Mouse (Mus musculus) spleen, adult 2 months (tissue): ENCODE measurements around the gene Gm10447. TPM values are rescaled to one million over a fixed set of nuclear protein-coding genes. Genes with fewer than 3 reads are reported as not detected.

Experiments
- DNase-seq, 2 experiments: peaks; one replicate each; pipeline versions ENCODE4 v3.0.0 to v3.0.0-alpha.2; 2012 to 2021; ENCODE audit warnings: low spot score in 2 of 2, low read depth in 1 of 2
- H3K27ac ChIP-seq: fragments of 200-500 bp; 2 replicates; pipeline ENCODE4 v1.5.1; 2012; ENCODE audit warnings: low read length, inconsistent platforms; ENCODE audit not compliant: insufficient read depth
- H3K27me3 ChIP-seq: fragments of 200-500 bp; 2 replicates; pipeline ENCODE4 v1.6.1; 2012; ENCODE audit warnings: mild to moderate bottlenecking, moderate library complexity, low read length, inconsistent platforms; ENCODE audit not compliant: control insufficient read depth, insufficient read depth
- H3K36me3 ChIP-seq: fragments of 200-500 bp; 2 replicates; pipeline ENCODE4 v1.6.1; 2012; ENCODE audit warnings: mild to moderate bottlenecking, low read length, inconsistent platforms; ENCODE audit not compliant: control insufficient read depth, insufficient read depth
- H3K4me1 ChIP-seq: fragments of 200-500 bp; 2 replicates; pipeline ENCODE4 v1.6.1; 2011; ENCODE audit warnings: inconsistent platforms; ENCODE audit not compliant: control insufficient read depth, insufficient read depth, insufficient read length
- H3K4me3 ChIP-seq: fragments of 200-500 bp; 2 replicates; pipeline ENCODE4 v1.5.1; 2011; ENCODE audit warnings: mild to moderate bottlenecking, inconsistent platforms; ENCODE audit not compliant: insufficient read depth, insufficient read length; ENCODE audit errors: extremely low read depth
- CTCF ChIP-seq: fragments of 200-500 bp; IDR thresholded peaks from 2 replicates; pipeline ENCODE4 v1.5.1; 2011; ENCODE audit warnings: mild to moderate bottlenecking, inconsistent platforms; ENCODE audit not compliant: insufficient read depth, insufficient read length, insufficient replicate concordance; ENCODE audit errors: extremely low read depth
- POLR2A ChIP-seq: fragments of 200-500 bp; IDR thresholded peaks from 2 replicates; pipeline ENCODE4 v1.6.1; 2011; ENCODE audit warnings: low read depth, low read length, inconsistent platforms
- WGBS: fragments of 180-500 bp; shearing (Covaris S2); methylation state at CpG from one replicate; pipeline ENCODE4 v1.1.7; 2018; 5-methylcytosine and 5-hydroxymethylcytosine counted together
- polyA plus RNA-seq: library from polyadenylated mRNA; depleted of rRNA; stranded (reverse); fragments of >200 nt; gene quantifications from 2 replicates; pipeline ENCODE4 v1.2.3, GENCODE M21; 2012

Gene Gm10447
- polyA plus RNA-seq, 1 experiment = 0.04 TPM

- H3K27me3 ChIP-seq = peaks cover 4% of the 10 kb centered on the region
- no peaks in the 10 kb centered on the region for H3K36me3 ChIP-seq
- TF ChIP-seq POLR2A = no peak
- no peak for TF ChIP-seq CTCF
- 42% methylated on average over 16 of the region's 16 CpGs for WGBS
- H3K4me3 ChIP-seq = no peak overlapping the region
- H3K4me1 ChIP-seq = no peaks in the 10 kb centered on the region
- no peak overlapping the region for H3K27ac ChIP-seq
- DNase-seq = no peak
These were observed 12.5 kb upstream of the Gm10447 start for GRCm38 (mm10) chr11:53469294-53469967.

DNA sequence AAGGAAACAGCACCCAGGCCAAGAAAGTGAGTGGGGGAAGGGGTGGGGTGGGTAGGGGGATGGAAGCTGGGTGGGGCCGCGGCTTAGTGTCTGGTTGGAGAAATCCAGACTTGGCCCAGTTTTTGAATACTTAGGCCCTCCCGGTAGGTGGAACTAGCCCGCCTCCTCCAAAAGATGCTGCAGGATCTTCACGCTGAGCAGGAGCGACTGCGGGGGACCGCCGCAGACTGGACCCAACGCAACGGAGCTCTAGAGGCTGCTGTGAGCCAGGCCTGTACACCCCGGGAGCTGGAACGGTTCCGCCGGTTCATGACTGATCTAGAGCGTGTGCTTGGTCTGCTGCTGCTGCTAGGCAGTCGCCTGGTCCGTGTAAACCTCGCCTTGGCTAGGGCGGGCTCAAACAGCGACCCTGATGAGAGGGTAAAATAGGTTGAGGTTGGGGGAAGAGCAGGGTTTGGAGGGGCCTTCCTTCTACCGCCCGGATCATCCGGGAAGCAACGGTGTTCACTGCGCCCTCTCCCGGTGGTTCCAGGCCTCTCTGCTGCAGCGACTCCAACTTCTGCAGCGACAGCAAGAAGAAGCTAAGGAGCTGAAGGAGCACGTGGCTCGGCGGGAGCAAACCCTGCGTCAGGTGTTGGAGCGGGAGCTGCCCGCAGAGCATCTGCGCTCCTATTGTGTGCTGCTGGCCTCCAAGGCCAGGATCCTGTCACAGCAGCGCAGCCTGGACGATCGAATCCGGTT lies 9.5 kb upstream of the Gm10447 start:
- no peaks in the 10 kb centered on the region for H3K36me3 ChIP-seq
- 0 out of 2 replicates have a peak, but pooled peaks have one; percentile 51 for TF ChIP-seq CTCF
- TF ChIP-seq POLR2A = no peak
- DNase-seq = peak in 1 of 2 experiments; percentile 12
- no peak overlapping the region for H3K27ac ChIP-seq
- 28% methylated on average over 40 of the region's 40 CpGs for WGBS
- H3K4me1 ChIP-seq = 0 out of 2 replicates have a peak, but pooled peaks cover 3% of the 10 kb centered on the region
- H3K27me3 ChIP-seq = peaks cover 16% of the 10 kb centered on the region
- H3K4me3 ChIP-seq = no peak overlapping the region

DNA sequence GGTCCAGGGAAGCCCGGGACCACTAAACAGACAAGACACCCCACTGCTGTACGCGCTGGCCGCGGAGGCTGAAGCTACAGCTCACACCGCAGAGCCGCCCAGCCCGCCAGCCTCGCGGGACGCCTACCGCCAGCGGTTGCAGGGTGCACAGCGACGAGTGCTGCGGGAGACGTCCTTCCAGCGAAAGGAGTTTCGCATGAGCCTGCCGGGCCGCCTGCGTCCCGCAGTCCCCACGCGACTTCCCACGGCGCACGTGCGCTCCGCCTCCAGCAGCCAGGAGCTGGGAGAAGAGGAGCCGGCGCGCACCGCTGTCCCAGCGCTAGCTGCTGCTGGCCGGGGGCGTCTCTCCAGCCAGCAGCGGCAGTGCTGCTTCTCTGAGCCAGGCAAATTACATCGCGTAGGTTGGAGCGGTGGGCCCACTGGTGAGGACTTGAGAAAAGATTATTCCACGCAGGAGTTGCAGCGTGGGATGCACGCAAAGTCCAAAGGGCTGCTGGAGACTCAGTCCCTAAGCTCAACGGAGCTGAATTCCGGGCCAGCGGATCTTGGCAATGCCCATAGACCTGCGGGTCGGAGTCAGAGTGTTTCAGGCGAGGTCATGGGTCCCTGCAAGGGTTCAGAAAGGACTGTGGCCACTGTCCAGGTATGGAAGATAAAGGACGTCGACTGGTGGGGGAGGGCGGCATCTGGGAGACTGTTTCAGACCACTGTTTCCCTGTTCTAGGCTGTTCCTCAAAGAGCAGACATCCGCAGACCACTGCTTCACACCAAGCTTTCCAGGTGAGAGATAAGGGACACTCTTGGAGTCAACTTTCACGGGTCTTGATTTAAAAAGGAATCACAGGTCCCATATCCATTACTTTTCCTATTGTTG lies 6.9 kb upstream of the Gm10447 start:
- 13% methylated on average over 55 of the region's 55 CpGs for WGBS
- Histone ChIP-seq H3K27me3 (peaks cover 13% of the 10 kb centered on the region), H3K4me3 (no peak overlapping the region)

DNA sequence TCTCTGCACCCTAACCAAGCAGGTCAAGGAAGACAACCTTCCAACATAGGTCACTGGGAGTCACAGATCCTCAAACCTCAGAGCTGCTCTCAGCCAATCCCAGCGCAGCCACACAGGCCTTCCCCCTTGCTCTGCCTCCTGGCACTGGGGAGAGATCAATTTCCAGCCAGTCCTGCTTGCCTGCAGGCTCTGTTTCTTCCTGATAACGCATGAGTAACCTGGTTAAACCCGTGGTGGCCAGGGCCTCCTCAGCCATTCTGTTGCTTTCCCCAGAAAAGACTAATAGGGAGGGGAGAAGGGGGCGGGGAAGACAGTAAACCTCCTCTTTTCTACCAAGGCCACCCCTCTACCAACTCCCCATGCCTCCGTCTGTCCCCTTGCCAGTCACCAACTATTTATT lies 4.8 kb upstream of the Gm10447 start:
- no peaks in the 10 kb centered on the region for H3K36me3 ChIP-seq
- H3K4me3 ChIP-seq = no peak overlapping the region
- no peak overlapping the region for H3K27ac ChIP-seq
- no peak for TF ChIP-seq POLR2A
- no peak for TF ChIP-seq CTCF
- DNase-seq = no peak
- H3K4me1 ChIP-seq = peaks cover 8% of the 10 kb centered on the region
- WGBS = 55% methylated on average over 5 of the region's 5 CpGs
- peaks cover 21% of the 10 kb centered on the region for H3K27me3 ChIP-seq

More for the DNA sequence above, 6.9 kb upstream of the Gm10447 start:
- Histone ChIP-seq H3K36me3 (no peaks in the 10 kb centered on the region), H3K4me1 (0 out of 2 replicates have a peak, but pooled peaks cover 3% of the 10 kb centered on the region), H3K27ac (no peak overlapping the region)
- no peak for DNase-seq
- TF ChIP-seq CTCF = no peak
- no peak for TF ChIP-seq POLR2A

DNA sequence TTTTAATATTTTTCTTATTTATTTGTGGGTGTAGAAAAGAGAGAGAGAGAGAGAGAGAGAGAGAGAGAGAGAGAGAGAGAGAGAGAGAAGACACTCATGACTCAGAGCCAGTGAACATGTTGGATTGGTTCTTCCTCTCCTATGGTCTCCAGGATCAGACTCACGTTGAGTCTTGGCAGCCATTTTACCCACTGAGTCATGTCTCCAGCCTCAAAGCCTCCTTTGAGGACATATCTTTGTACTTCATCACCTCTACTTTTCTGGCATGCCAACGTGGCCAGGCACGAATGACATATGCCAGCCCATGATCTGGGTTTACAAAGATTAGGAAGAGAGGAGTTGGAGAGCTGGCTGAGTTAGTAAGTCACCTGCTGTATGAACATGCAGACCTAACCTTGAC lies 3.3 kb upstream of the Gm10447 start:
- no peak overlapping the region for H3K4me3 ChIP-seq
- H3K27ac ChIP-seq = no peak overlapping the region
- peaks cover 8% of the 10 kb centered on the region for H3K4me1 ChIP-seq
- no peaks in the 10 kb centered on the region for H3K36me3 ChIP-seq
- DNase-seq = no peak
- no peak for TF ChIP-seq POLR2A
- no peak for TF ChIP-seq CTCF
- 70% methylated on average over 3 of the region's 3 CpGs for WGBS
- H3K27me3 ChIP-seq = peaks cover 21% of the 10 kb centered on the region

DNA sequence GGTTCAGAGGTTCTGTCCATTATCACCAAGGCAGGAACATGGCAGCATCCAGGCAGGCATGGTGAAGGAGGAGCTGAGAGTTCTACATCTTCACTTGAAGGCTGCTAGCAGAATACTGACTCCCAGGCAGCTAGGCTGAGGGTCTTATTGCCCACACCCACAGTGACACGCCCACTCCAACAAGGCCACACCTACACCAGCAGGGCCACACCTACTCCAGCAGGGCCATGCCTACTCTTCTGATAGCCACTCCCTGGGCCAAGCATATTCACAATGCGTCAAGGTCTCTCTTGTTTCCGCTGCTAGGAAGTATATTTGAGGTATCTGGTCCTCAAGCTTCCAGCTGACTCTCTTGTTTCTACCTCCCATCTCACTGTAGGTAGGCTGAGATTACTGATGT lies 2.1 kb upstream of the Gm10447 start:
- peaks cover 20% of the 10 kb centered on the region for H3K27me3 ChIP-seq

More for the DNA sequence above, 2.1 kb upstream of the Gm10447 start:
- no peak for TF ChIP-seq CTCF
- no peak for TF ChIP-seq POLR2A
- Histone ChIP-seq H3K4me3 (no peak overlapping the region), H3K4me1 (peaks cover 8% of the 10 kb centered on the region), H3K36me3 (no peaks in the 10 kb centered on the region), H3K27ac (no peak overlapping the region)
- 84% methylated on average over 3 of the region's 3 CpGs for WGBS
- no peak for DNase-seq
